Mouse (Mus musculus) lung, embryonic 15.5 days (tissue): ENCODE measurements around the gene Gzmf. TPM values are rescaled to one million over a fixed set of nuclear protein-coding genes. Genes with fewer than 3 reads are reported as not detected.
"Not testable (repeated sequence)": the region's sequence is repeated elsewhere in the genome, so short reads cannot be mapped to it uniquely, and the experiment has no call there.

Experiments
- ATAC-seq: fragments of 200-750 bp; cut with Nextera tagmentation; 2 replicates; pipeline ENCODE4 v1.8.0; 2017; ENCODE audit warnings: moderate number of reproducible peaks, borderline replicate concordance; ENCODE audit not compliant: low FRiP score, low TSS enrichment; ENCODE audit errors: extremely low read depth
- H3K27ac ChIP-seq: fragments of 300-500 bp; sonication (generic); 2 replicates; pipeline ENCODE4 v1.5.1; 2015; ENCODE audit warnings: moderate library complexity, mild to moderate bottlenecking, inconsistent platforms
- H3K27me3 ChIP-seq: fragments of 300-500 bp; sonication (generic); 2 replicates; pipeline ENCODE4 v1.6.1; 2015; ENCODE audit warnings: inconsistent platforms
- H3K36me3 ChIP-seq: fragments of 300-500 bp; sonication (generic); 2 replicates; pipeline ENCODE4 v1.6.1; 2015; ENCODE audit warnings: inconsistent platforms
- H3K4me1 ChIP-seq: fragments of 300-500 bp; sonication (generic); 2 replicates; pipeline ENCODE4 v1.6.1; 2015; ENCODE audit warnings: inconsistent platforms
- H3K4me2 ChIP-seq: fragments of 300-500 bp; sonication (generic); 2 replicates; pipeline ENCODE4 v1.6.1; 2015; ENCODE audit warnings: inconsistent platforms, mild to moderate bottlenecking, moderate library complexity
- H3K4me3 ChIP-seq: fragments of 300-500 bp; sonication (generic); 2 replicates; pipeline ENCODE4 v1.5.1; 2015; ENCODE audit warnings: mild to moderate bottlenecking, inconsistent platforms
- H3K9ac ChIP-seq: fragments of 300-500 bp; sonication (generic); 2 replicates; pipeline ENCODE4 v1.6.1; 2015; ENCODE audit warnings: inconsistent platforms
- H3K9me3 ChIP-seq: fragments of 300-500 bp; sonication (generic); 2 replicates; pipeline ENCODE4 v1.6.1; 2016; ENCODE audit warnings: inconsistent platforms
- WGBS: fragments of 180-500 bp; shearing (Covaris S2); methylation state at CpG from one replicate; pipeline ENCODE4 v1.1.7; 2015; 5-methylcytosine and 5-hydroxymethylcytosine counted together
- polyA plus RNA-seq: library from polyadenylated mRNA; unstranded; fragments of >200 nt; fragmentation: Nextera tagmentation; extraction: Ambion mirVana; gene quantifications from 2 replicates; pipeline ENCODE4 v1.2.1, GENCODE M21; 2015

Gzmf gene
- not detected in 2 replicates for polyA plus RNA-seq

DNA sequence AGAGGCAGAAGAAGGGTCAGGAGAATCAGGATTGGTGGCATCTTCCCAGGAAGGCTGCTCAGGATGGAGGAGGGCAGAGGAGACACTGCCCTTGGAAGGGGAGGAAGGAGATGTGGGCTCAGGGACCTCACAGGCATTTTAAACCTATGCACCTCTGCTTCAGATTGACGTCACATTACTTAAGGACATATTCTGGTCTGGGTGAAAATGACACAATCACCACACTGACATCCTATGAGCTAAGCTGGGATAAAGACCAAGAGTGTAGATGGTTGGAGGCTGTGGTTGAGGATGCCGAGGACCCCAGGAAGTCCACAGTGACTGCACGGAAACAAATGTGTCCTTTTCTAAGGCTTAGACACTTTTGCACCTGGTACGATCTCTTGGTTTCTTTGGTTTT lies at the start of gene Gzmf:
Gene Gzmf (minus strand): TSS at position 101 of the 400 bp plus-strand sequence.
- no peaks in the 10 kb centered on the region for H3K36me3 ChIP-seq
- H3K9me3 ChIP-seq, result no peaks in the 10 kb centered on the region
- no peak within 1 kb of the TSS for H3K4me3 ChIP-seq
- 85% methylated on average over 4 of the region's 4 CpGs for WGBS
- H3K27me3 ChIP-seq, result no peaks in the 10 kb centered on the region
- no peak within 1 kb of the TSS for H3K4me2 ChIP-seq
- no peak for ATAC-seq
- no peaks in the 10 kb centered on the region for H3K4me1 ChIP-seq
- no peak within 1 kb of the TSS for H3K27ac ChIP-seq
- no peak within 1 kb of the TSS for H3K9ac ChIP-seq

DNA sequence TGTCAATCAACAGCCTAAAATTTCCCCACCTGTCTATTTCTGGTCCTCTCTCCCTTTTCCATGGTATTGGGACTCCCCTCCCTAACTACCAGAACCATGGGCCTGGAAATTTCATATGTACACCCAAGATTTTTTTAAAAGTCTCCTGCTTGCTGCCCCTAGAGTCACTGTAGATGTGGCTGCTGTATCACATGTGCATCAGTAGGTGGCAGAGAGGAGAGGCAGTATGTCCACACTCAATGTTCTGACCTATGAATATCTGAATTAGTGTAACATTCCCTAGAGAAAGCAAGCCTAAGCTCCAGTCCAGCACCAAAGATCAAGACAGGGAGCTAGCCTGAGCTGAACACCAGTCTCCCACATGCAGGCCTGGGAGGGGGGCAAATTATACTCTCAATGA lies 29.2 kb upstream of the Gzmf start:
- Histone ChIP-seq H3K9me3 (no peaks in the 10 kb centered on the region), H3K4me1 (no peaks in the 10 kb centered on the region), H3K27ac (no peak overlapping the region), H3K4me3 (no peak overlapping the region), H3K4me2 (no peak overlapping the region), H3K36me3 (no peaks in the 10 kb centered on the region), H3K27me3 (no peaks in the 10 kb centered on the region), H3K9ac (no peak overlapping the region)
- ATAC-seq, result no peak

DNA sequence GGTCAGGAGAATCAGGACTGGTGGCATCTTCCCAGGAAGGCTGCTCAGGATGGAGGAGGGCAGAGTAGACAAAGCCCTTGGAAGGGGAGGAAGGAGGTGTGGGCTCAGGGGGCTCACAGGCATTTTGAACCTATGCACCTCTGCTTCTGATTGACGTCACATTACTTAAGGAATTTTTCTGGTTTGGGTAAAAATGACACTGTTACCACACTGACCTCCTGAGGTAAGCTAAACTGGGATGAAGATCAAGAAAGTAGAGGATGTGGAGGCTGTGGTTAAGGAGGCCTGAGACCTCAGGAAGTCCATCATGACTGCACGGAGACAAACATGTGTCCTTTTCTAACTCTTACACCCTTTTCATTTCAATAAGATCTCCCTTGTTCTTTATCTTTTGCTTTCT lies 23.3 kb upstream of the Gzmf start, which contains the start of gene Gzmc:
Gene Gzmc (minus strand): TSS at position 101 of the 400 bp plus-strand sequence.
- no peak for ATAC-seq
- Histone ChIP-seq H3K4me2 (no peak within 1 kb of the TSS), H3K27ac (no peak within 1 kb of the TSS), H3K9me3 (no peaks in the 10 kb centered on the region), H3K4me1 (no peaks in the 10 kb centered on the region), H3K27me3 (no peaks in the 10 kb centered on the region), H3K4me3 (no peak within 1 kb of the TSS), H3K9ac (no peak within 1 kb of the TSS), H3K36me3 (no peaks in the 10 kb centered on the region)
- WGBS, result 79% methylated on average over 2 of the region's 2 CpGs

DNA sequence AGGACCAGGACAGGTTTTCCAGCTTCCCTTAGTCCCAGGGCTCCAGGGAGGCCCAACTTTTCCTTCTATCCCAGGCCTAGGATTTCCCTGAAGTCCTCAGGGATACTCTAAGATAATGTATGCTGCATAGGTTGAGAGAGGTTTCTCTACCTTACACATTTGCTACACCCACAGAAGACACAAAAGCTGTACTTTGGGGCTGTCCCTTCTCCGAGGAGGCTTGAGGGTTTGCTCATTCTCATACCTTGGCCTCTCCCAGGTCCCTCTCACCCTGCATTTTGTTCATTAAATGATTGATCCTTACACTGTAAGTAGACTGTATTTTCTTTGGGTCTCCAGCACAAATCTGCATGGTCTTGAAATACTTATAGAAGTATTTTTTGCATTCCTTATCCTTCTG lies 5.6 kb downstream of the Gzmf start:
- no peak overlapping the region for H3K9ac ChIP-seq
- no peak overlapping the region for H3K4me3 ChIP-seq
- WGBS, result 88% methylated on average over 1 of the region's 1 CpGs
- no peak overlapping the region for H3K27ac ChIP-seq
- H3K9me3 ChIP-seq, result no peaks in the 10 kb centered on the region
- H3K36me3 ChIP-seq, result no peaks in the 10 kb centered on the region
- no peak overlapping the region for H3K4me2 ChIP-seq
- ATAC-seq, result no peak
- H3K4me1 ChIP-seq, result no peaks in the 10 kb centered on the region
- H3K27me3 ChIP-seq, result no peaks in the 10 kb centered on the region

DNA sequence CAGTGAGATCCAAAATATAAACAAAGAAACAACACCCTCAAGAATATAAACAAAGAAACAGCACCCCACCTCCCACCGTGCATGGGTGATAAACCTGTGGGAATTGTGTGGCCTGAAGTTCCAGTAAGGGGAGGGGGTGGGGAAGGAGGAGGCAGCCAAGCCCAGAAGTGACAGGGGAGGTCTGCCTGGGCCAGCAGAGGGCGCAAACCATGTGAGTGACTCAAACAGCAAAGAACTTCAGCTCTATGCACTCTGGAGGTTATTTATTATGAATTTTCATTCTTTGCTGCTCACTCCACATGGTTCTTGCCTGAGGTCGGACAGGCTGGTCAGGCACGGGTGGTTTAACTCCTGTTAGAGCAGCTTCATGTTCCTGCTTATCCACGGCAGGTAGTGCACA lies 6.2 kb downstream of the Gzmf start:
- H3K27ac ChIP-seq, H3K4me3 ChIP-seq, H3K9ac ChIP-seq, H3K9me3 ChIP-seq, H3K36me3 ChIP-seq, H3K4me2 ChIP-seq, H3K27me3 ChIP-seq, H3K4me1 ChIP-seq: not testable (repeated sequence)
- ATAC-seq, result peak; percentile 19; the same call in 1 of the 2 replicates
- WGBS, result 34% methylated on average over 5 of the region's 5 CpGs

DNA sequence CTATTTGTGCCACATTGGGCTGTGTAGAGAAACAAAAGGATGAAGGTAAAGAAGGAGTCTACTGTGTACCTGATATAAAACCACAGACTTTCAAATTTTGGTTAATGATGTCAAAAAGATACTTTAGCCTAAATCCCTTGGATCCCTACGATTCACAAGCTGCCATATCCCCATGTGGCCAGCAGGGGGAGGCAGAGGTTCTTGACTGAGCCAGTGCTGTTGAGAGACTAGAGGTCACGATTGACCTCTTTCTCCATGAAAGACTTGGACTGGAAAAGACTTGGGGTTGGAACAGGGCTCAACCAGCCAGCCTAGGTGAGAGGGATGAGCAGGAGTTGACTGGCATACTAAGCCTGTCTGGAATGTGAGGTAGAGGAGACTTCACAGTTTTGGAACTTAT lies 7.2 kb downstream of the Gzmf start:
- Histone ChIP-seq H3K36me3 (no peaks in the 10 kb centered on the region), H3K4me1 (no peaks in the 10 kb centered on the region), H3K27me3 (no peaks in the 10 kb centered on the region), H3K9ac (no peak overlapping the region), H3K4me2 (no peak overlapping the region), H3K4me3 (no peak overlapping the region), H3K9me3 (no peaks in the 10 kb centered on the region), H3K27ac (no peak overlapping the region)
- ATAC-seq, result no peak
- 8% methylated on average over 2 of the region's 2 CpGs for WGBS

DNA sequence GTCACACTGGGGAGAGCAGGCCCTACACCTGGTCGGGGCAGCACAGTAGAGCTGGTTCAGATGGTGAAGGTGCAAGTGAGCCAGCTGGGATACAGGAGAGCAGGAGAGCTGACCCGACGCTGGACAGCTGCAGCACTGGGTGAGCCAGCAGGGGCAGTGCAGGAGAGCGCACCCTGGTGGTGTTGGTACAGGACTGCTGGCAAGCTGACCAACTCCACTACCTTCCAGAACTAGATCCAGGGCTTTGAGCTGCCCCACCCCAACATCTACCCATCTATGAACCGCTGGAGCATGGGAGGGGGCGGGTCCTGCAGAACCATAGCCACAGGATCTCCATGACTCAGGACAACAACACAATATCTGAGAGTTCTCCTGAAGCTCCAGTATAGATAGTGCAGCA lies 24.3 kb downstream of the Gzmf start:
- no peaks in the 10 kb centered on the region for H3K4me1 ChIP-seq
- H3K4me2 ChIP-seq, result no peak overlapping the region
- H3K4me3 ChIP-seq, result no peak overlapping the region
- no peaks in the 10 kb centered on the region for H3K36me3 ChIP-seq
- no peaks in the 10 kb centered on the region for H3K9me3 ChIP-seq
- H3K9ac ChIP-seq, result no peak overlapping the region
- no peaks in the 10 kb centered on the region for H3K27me3 ChIP-seq
- ATAC-seq, result no peak
- 44% methylated on average over 6 of the region's 6 CpGs for WGBS
- no peak overlapping the region for H3K27ac ChIP-seq

DNA sequence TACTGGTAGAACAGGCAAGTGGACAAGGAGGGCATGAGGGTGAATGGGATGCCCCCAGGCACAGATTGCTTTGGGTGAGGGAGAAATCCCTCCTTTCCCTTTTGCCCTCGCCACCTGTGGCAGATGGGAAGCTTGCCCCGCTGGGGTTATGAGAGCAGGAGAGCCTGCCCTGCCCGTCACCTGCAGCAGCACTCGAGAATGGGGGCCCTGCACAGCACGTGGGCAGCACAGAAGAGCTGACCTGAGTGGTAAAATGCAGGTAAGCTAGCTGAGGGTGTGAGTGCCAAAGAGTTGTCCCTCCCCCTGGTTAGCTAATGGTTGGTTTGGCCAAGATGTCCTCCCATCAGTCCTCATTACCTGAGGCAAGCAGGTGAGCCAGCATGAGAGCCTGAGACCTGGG lies 24.7 kb downstream of the Gzmf start:
- Histone ChIP-seq H3K27me3 (no peaks in the 10 kb centered on the region), H3K27ac (no peak overlapping the region), H3K4me1 (no peaks in the 10 kb centered on the region), H3K36me3 (no peaks in the 10 kb centered on the region), H3K9ac (no peak overlapping the region), H3K4me3 (no peak overlapping the region), H3K9me3 (no peaks in the 10 kb centered on the region), H3K4me2 (no peak overlapping the region)
- ATAC-seq, result no peak
- 75% methylated on average over 5 of the region's 5 CpGs for WGBS

DNA sequence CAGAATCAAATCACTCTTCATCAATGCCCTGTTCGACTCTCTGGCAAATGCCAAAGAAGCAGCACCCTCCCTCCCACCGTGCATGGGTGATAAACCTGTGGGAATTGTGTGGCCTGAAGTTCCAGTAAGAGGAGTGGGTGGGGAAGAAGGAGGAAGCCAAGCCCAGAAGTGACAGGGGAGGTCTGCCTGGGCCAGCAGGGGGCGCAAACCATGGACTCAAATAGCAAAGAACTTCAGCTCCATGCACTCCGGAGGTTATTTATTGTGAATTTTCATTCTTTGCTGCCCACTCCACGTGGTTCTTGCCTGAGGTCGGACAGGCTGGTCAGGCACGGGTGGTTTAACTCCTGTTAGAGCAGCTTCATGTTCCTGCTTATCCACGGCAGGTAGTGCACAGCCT lies 33.6 kb downstream of the Gzmf start:
- 22% methylated on average over 8 of the region's 8 CpGs for WGBS
- H3K4me2 ChIP-seq, H3K27ac ChIP-seq, H3K4me1 ChIP-seq, ATAC-seq, H3K9ac ChIP-seq, H3K4me3 ChIP-seq, H3K27me3 ChIP-seq, H3K9me3 ChIP-seq, H3K36me3 ChIP-seq: not testable (repeated sequence)

DNA sequence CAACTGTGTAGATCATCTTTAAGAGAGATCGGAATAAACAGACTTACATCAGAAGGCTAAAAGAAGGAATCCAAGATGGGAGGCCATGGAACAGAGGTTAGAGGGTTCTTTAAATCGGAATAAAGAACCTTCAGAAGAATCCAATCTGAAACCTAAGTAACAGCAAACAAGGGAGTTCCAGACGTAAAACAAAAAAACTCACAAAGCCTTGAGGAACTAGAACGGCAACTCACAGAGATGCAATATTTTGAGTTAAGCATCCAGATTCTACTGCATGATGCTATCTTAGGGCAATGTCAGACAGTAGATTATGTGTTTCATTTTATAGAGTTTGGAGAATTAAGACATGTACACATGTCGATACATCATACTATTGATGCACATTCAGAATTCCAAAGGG lies 36.7 kb downstream of the Gzmf start, which contains the start of gene Gzmn:
Gene Gzmn (minus strand): TSS at position 101 of the 400 bp plus-strand sequence.
- Histone ChIP-seq H3K4me1 (no peaks in the 10 kb centered on the region), H3K4me2 (no peak within 1 kb of the TSS), H3K9ac (no peak within 1 kb of the TSS), H3K27ac (no peak within 1 kb of the TSS), H3K9me3 (no peaks in the 10 kb centered on the region), H3K4me3 (no peak within 1 kb of the TSS), H3K36me3 (no peaks in the 10 kb centered on the region), H3K27me3 (no peaks in the 10 kb centered on the region)
- 86% methylated on average over 5 of the region's 5 CpGs for WGBS
- no peak for ATAC-seq

DNA sequence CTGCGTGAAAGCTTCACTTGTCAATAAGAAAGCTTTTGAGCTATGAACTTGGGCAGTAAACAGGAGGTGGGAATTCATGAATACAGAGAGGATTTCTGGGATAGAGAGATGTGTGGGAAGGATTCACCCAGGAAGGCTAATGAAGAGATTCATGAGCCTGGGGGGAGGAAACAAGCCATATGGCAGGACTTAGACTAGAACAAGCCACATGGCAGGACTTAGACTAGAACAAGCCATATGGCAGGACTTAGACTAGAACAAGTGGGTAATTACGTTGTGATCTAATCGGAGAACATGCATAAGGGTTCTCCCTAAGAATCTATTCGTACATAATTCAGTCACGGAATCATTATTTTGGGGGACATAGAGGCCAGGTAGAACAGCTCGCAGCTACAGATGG lies 37.8 kb downstream of the Gzmf start:
- H3K9me3 ChIP-seq, result no peaks in the 10 kb centered on the region
- no peak overlapping the region for H3K27ac ChIP-seq
- 91% methylated on average over 6 of the region's 6 CpGs for WGBS
- H3K4me2 ChIP-seq, result no peak overlapping the region
- no peak overlapping the region for H3K4me3 ChIP-seq
- no peak for ATAC-seq
- no peaks in the 10 kb centered on the region for H3K36me3 ChIP-seq
- no peaks in the 10 kb centered on the region for H3K4me1 ChIP-seq
- H3K9ac ChIP-seq, result no peak overlapping the region
- no peaks in the 10 kb centered on the region for H3K27me3 ChIP-seq

DNA sequence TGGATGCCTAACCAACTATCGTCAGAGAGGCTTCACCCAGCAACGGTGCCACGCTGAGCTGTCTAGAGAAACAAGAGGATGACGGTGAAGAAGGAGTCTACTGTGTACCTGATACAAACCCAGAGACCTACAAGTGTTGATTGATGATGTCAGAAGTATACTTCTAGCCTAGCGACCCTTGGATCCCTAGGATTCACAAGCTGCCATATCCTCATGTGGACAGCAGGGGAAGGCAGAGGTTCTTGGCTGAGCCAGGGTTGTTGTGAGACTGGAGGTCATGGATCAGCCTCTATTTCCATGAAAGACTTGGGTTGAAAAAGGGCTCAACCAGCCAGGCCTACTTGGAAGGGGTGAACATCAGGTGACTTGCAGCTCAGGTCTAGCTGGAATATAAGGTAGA lies 38.5 kb downstream of the Gzmf start:
- Histone ChIP-seq H3K9me3 (no peaks in the 10 kb centered on the region), H3K36me3 (no peaks in the 10 kb centered on the region), H3K27ac (no peak overlapping the region), H3K4me3 (no peak overlapping the region), H3K27me3 (no peaks in the 10 kb centered on the region), H3K9ac (no peak overlapping the region), H3K4me1 (no peaks in the 10 kb centered on the region), H3K4me2 (no peak overlapping the region)
- ATAC-seq, result no peak
- WGBS, result 78% methylated on average over 5 of the region's 5 CpGs

DNA sequence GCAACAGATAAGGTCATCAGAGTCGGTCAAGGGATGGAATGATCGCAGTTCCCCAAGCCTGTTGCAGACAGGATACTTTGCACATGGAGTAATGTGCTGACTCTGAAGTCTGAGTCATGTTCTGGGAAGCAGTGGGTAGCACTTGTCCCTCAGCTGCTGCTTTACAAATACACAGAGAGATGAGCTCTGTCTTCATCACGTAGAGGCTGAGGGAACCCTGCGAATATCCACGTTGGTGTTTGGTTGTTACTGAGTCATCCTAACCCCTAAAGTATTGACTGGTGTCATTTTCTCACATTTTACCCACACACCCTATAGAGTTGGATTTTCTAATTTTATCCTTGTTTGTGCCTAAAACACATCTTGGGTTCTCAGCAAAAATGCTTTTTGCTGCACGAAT lies 43.2 kb downstream of the Gzmf start:
- 68% methylated on average over 6 of the region's 6 CpGs for WGBS
- H3K36me3 ChIP-seq, result no peaks in the 10 kb centered on the region
- no peak overlapping the region for H3K4me2 ChIP-seq
- no peak overlapping the region for H3K9ac ChIP-seq
- no peaks in the 10 kb centered on the region for H3K9me3 ChIP-seq
- H3K27ac ChIP-seq, result no peak overlapping the region
- no peak overlapping the region for H3K4me3 ChIP-seq
- H3K4me1 ChIP-seq, result no peaks in the 10 kb centered on the region
- no peak for ATAC-seq
- no peaks in the 10 kb centered on the region for H3K27me3 ChIP-seq
